Mouse (Mus musculus): ENCODE measurements around the gene Igfbp5.

Igfbp5 gene

GRCm38 (mm10) chr1:72874287-72875211 lies at the start of gene Igfbp5:
Gene Igfbp5, minus strand, starts transcription at chr1:72874884.
- no peak for ATAC-seq (ENCODE audit: low TSS enrichment)

- no peak; the same call in 1 of the 2 replicates for ATAC-seq (ENCODE audit: low TSS enrichment)
Measured at GRCm38 (mm10) chr1:72914815-72915214, 40.1 kb upstream of the Igfbp5 start.

GRCm38 (mm10) chr1:72913073-72913472 lies 38.4 kb upstream of the Igfbp5 start:
- ATAC-seq (ENCODE audit: low TSS enrichment), result no peak

GRCm38 (mm10) chr1:72895821-72896220 lies 21.1 kb upstream of the Igfbp5 start:
- ATAC-seq (ENCODE audit: low TSS enrichment), result no peak

- ATAC-seq (ENCODE audit: low TSS enrichment), result no peak
Measured at GRCm38 (mm10) chr1:72887910-72888309, 13.2 kb upstream of the Igfbp5 start.

- no peak for ATAC-seq (ENCODE audit: low TSS enrichment)
Measured at GRCm38 (mm10) chr1:72885819-72886169, 11.1 kb upstream of the Igfbp5 start.

- ATAC-seq (ENCODE audit: low TSS enrichment), result no peak
Measured at GRCm38 (mm10) chr1:72885111-72885818, 10.6 kb upstream of the Igfbp5 start.

- ATAC-seq (ENCODE audit: low TSS enrichment), result no peak
Measured at GRCm38 (mm10) chr1:72879319-72879634, 4.6 kb upstream of the Igfbp5 start.

- peak; percentile 3; the same call in 1 of the 2 replicates for ATAC-seq (ENCODE audit: low TSS enrichment)
Measured at GRCm38 (mm10) chr1:72878473-72879318, 4.0 kb upstream of the Igfbp5 start.

- ATAC-seq (ENCODE audit: low TSS enrichment), result peak; percentile 82
Measured at GRCm38 (mm10) chr1:72877892-72878291, 3.2 kb upstream of the Igfbp5 start.

GRCm38 (mm10) chr1:72876111-72876510 lies 1.4 kb upstream of the Igfbp5 start:
- ATAC-seq (ENCODE audit: low TSS enrichment), result no peak

GRCm38 (mm10) chr1:72875708-72876107 lies 1.0 kb upstream of the Igfbp5 start:
- no peak for ATAC-seq (ENCODE audit: low TSS enrichment)

GRCm38 (mm10) chr1:72873511-72874286 lies 985 bp downstream of the Igfbp5 start:
- ATAC-seq (ENCODE audit: low TSS enrichment), result peak; percentile 20

- ATAC-seq (ENCODE audit: low TSS enrichment), result no peak
Measured at GRCm38 (mm10) chr1:72873078-72873477, 1.6 kb downstream of the Igfbp5 start.

GRCm38 (mm10) chr1:72872521-72872920 lies 2.2 kb downstream of the Igfbp5 start:
- ATAC-seq (ENCODE audit: low TSS enrichment), result peak; percentile 17

GRCm38 (mm10) chr1:72871697-72872411 lies 2.8 kb downstream of the Igfbp5 start:
- ATAC-seq (ENCODE audit: low TSS enrichment), result peak; percentile 53

GRCm38 (mm10) chr1:72871337-72871696 lies 3.4 kb downstream of the Igfbp5 start:
- ATAC-seq (ENCODE audit: low TSS enrichment), result no peak

- ATAC-seq (ENCODE audit: low TSS enrichment), result peak; percentile 56
Measured at GRCm38 (mm10) chr1:72870615-72871336, 3.9 kb downstream of the Igfbp5 start.

GRCm38 (mm10) chr1:72869681-72870614 lies 4.7 kb downstream of the Igfbp5 start:
- peak; percentile 8; the same call in 1 of the 2 replicates for ATAC-seq (ENCODE audit: low TSS enrichment)

Measured in frontal cortex, adult (tissue).